Mouse (Mus musculus): ENCODE data around the gene Hdac7. TPM values are rescaled to one million over a fixed set of nuclear protein-coding genes. Genes with fewer than 3 reads are reported as not detected.

Hdac7 gene
- total and polyA plus RNA-seq, 3 experiments, result 19.8 to 55.2 (median 21.7) TPM

DNA sequence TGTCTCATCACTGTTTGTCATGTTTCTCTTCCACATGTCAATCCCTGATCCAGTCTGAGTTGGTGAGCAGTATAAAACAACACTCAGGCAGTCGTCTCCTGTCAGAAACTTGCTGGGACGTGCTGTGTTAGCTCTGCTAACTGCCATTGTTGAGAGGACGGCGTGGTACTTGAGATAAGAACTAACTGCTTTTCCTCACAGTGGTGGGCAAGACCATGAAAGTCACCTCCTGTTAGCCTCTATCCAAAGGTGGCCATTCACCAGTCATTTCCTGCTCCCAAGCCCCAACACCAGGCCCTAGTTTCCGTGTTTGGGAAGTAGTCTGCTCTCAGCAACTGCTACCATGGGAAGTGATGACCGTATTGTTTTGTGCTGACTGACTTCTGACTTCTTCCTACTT lies 20.9 kb upstream of the Hdac7 start:
- Histone ChIP-seq H3K79me2 (replicated peaks; ENCODE audit: control insufficient read depth, extremely low read depth, insufficient read depth, poor library complexity, severe bottlenecking) (no peaks in the 10 kb centered on the region), H3K9me3 (replicated peaks; ENCODE audit: low read length) (peaks cover 18% of the 10 kb centered on the region), H3K4me3 (replicated peaks in 1 of 3; ENCODE audit: low read depth in 2 of 3, low read length in 2 of 3, poor library complexity in 1 of 3) (no peak overlapping the region), H3K27ac (ENCODE audit: insufficient read depth, low read depth) (no peak overlapping the region), H3K4me2 (ENCODE audit: insufficient read depth, low read depth, poor library complexity, severe bottlenecking) (no peak overlapping the region), H3K9ac (ENCODE audit: insufficient read depth, low read depth) (no peak overlapping the region), H3K4me1 (ENCODE audit: control insufficient read depth in 1 of 2, insufficient read depth in 2 of 2) (peaks cover 0 to 3% of the 10 kb centered on the region in 2 experiments; a peak in 1 of 4 replicates), H3K36me3 (replicated peaks in 1 of 2; ENCODE audit: control insufficient read depth in 1 of 2, insufficient read depth in 1 of 2, low read length in 1 of 2) (no peaks in the 10 kb centered on the region), H3K27me3 (replicated peaks) (peaks cover 5% of the 10 kb centered on the region)
- in situ Hi-C loops (cut with MboI; ENCODE audit: low pct_ligation_motif_present, low pct_unique_long_range_greater_than_20kb, low sequenced_read_pairs), result loop anchor here (25.0 kb wide), 1 partner anchor 297 kb away; the partner anchor contains the start of genes Asb8 and Ccdc184
- TF ChIP-seq ZMIZ1 (IDR thresholded peaks at IDR 0.05; ENCODE audit: low read depth, low read length), result no peak
- no peak for TF ChIP-seq JUN (IDR thresholded peaks at IDR 0.05; ENCODE audit: insufficient read depth, low read depth, low read length)
- no peak for DNase-seq (ENCODE audit: extremely low read depth)
- dilution Hi-C loops (cut with MboI; ENCODE audit: extremely low pct_ligation_motif_present, extremely low pct_unique_long_range_greater_than_20kb, low sequenced_read_pairs), result no loop called here

DNA sequence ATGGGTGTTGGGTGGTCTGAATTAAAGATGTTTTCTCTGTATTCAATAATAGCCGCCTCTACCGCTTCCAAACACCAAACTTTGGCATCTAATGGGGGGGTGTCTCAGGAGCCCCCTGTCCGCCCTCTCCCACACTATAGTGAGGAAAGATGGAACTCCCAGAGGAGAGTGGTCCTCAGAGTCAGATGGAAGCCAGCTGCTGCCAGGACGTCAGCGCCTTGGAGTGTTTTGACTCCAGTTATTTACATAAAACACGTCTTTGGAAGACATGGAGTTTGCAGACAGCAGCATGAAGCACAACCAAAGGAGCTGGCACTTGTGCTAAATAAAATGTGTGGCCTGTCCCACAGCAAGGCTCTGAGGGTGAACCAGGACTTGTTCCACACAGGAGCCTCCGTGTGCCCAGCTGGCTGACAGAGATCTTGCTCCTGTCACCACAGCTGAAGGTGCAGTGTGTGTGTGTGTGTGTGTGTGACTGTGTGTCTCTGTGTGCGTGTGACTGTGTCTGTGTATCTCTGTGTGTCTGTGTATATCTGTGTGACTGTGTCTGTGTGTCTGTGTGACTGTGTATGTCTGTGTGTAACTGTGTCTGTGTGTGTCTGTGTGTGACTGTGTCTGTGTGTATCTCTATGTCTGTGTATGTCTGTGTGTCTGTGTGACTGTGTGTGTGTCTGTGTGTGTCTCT lies 20.2 kb upstream of the Hdac7 start:
- no peak overlapping the region for H3K4me2 ChIP-seq (ENCODE audit: insufficient read depth, low read depth, poor library complexity, severe bottlenecking)
- H3K9me3 ChIP-seq (replicated peaks; ENCODE audit: low read length), result peaks cover 23% of the 10 kb centered on the region
- H3K27me3 ChIP-seq (replicated peaks), result peaks cover 4% of the 10 kb centered on the region
- H3K4me1 ChIP-seq (ENCODE audit: control insufficient read depth in 1 of 2, insufficient read depth in 2 of 2), result peaks cover 0 to 3% of the 10 kb centered on the region in 2 experiments; a peak in 1 of 4 replicates
- dilution Hi-C loops (cut with MboI; ENCODE audit: extremely low pct_ligation_motif_present, extremely low pct_unique_long_range_greater_than_20kb, low sequenced_read_pairs), result no loop called here
- in situ Hi-C loops (cut with MboI; ENCODE audit: low pct_ligation_motif_present, low pct_unique_long_range_greater_than_20kb, low sequenced_read_pairs), result loop anchor here (25.0 kb wide), 1 partner anchor 298 kb away; the partner anchor contains the start of genes Asb8 and Ccdc184
- H3K9ac ChIP-seq (ENCODE audit: insufficient read depth, low read depth), result no peak overlapping the region
- no peak for DNase-seq (ENCODE audit: extremely low read depth)
- H3K36me3 ChIP-seq (replicated peaks in 1 of 2; ENCODE audit: control insufficient read depth in 1 of 2, insufficient read depth in 1 of 2, low read length in 1 of 2), result no peaks in the 10 kb centered on the region
- no peak overlapping the region for H3K4me3 ChIP-seq (replicated peaks in 1 of 3; ENCODE audit: low read depth in 2 of 3, low read length in 2 of 3, poor library complexity in 1 of 3)
- no peak overlapping the region for H3K27ac ChIP-seq (ENCODE audit: insufficient read depth, low read depth)
- TF ChIP-seq CHD2 (IDR thresholded peaks at IDR 0.05; ENCODE audit: low read length), result no peak
- no peak for TF ChIP-seq MAFK (IDR thresholded peaks at IDR 0.05; ENCODE audit: insufficient replicate concordance, low read length)
- TF ChIP-seq CTCF (conservative IDR thresholded peaks at IDR 0.05 in 1 of 2, IDR thresholded peaks at IDR 0.05 in 1 of 2; ENCODE audit: low read depth in 2 of 2, low read length in 2 of 2), result no peak
- TF ChIP-seq HCFC1 (IDR thresholded peaks at IDR 0.05; ENCODE audit: low read depth, low read length), result no peak
- TF ChIP-seq RCOR1 (conservative IDR thresholded peaks at IDR 0.05; ENCODE audit: low read depth, low read length), result no peak
- TF ChIP-seq MAX (IDR thresholded peaks at IDR 0.05; ENCODE audit: low read length), result no peak
- no peak for TF ChIP-seq MAZ (IDR thresholded peaks at IDR 0.05; ENCODE audit: low read depth, low read length)
- TF ChIP-seq IRF4 (IDR thresholded peaks at IDR 0.05; ENCODE audit: low read depth, low read length), result no peak
- no peak for TF ChIP-seq RAD21 (IDR thresholded peaks at IDR 0.05; ENCODE audit: low read depth, low read length)
- TF ChIP-seq JUN (IDR thresholded peaks at IDR 0.05; ENCODE audit: insufficient read depth, low read depth, low read length), result no peak
- TF ChIP-seq UBTF (IDR thresholded peaks at IDR 0.05; ENCODE audit: low read depth, low read length), result no peak
- no peak for TF ChIP-seq MYC (IDR thresholded peaks at IDR 0.05; ENCODE audit: low read depth, low read length)
- no peaks in the 10 kb centered on the region for H3K79me2 ChIP-seq (replicated peaks; ENCODE audit: control insufficient read depth, extremely low read depth, insufficient read depth, poor library complexity, severe bottlenecking)

Measured in CH12.LX (cell line).